Mouse (Mus musculus): ENCODE results near the gene Bin2. TPM values are rescaled to one million over a fixed set of nuclear protein-coding genes. Genes with fewer than 3 reads are reported as not detected.

Gene Bin2
- polyA plus RNA-seq, 1 experiment from 2014 or later: 62.1 TPM

GRCm38 (mm10) chr15:100703913-100704312 is 34.6 kb upstream of the Bin2 start:
- H3K9me3 ChIP-seq (ENCODE audit: control insufficient read depth, low read length): no peaks in the 10 kb centered on the region
- H3K9ac ChIP-seq (ENCODE audit: low read depth, low read length): no peak overlapping the region
- no peaks in the 10 kb centered on the region for H3K36me3 ChIP-seq (ENCODE audit: control insufficient read depth, insufficient read depth, low read length)
- WGBS: 21% methylated on average over 17 of the region's 17 CpGs
- ATAC-seq (replicated peaks; ENCODE audit: low FRiP score): no peak
- H3K4me2 ChIP-seq: peak overlapping the region; percentile 41
- peaks cover 22% of the 10 kb centered on the region for H3K4me1 ChIP-seq (replicated peaks; ENCODE audit: control insufficient read depth, insufficient read depth, low read length)
- H3K27ac ChIP-seq (ENCODE audit: low read depth, low read length): no peak overlapping the region
- peaks cover 13% of the 10 kb centered on the region for H3K27me3 ChIP-seq (replicated peaks; ENCODE audit: control insufficient read depth, insufficient read depth, low read length)
- H3K4me3 ChIP-seq (ENCODE audit: low read depth, low read length): no peak overlapping the region
- DNase-seq (ENCODE audit: low spot score): no peak

- H3K27me3 ChIP-seq (replicated peaks; ENCODE audit: control insufficient read depth, insufficient read depth, low read length): peaks cover 13% of the 10 kb centered on the region
- ATAC-seq (replicated peaks; ENCODE audit: low FRiP score): no peak
Observed at GRCm38 (mm10) chr15:100701856-100702255, 32.5 kb upstream of the Bin2 start.

GRCm38 (mm10) chr15:100701108-100701507 is 31.8 kb upstream of the Bin2 start:
- Histone ChIP-seq H3K4me1 (replicated peaks; ENCODE audit: control insufficient read depth, insufficient read depth, low read length) (peaks cover 13% of the 10 kb centered on the region), H3K27ac (ENCODE audit: low read depth, low read length) (0 out of 2 replicates have a peak overlapping the region, but pooled peaks have one; percentile 2), H3K9ac (ENCODE audit: low read depth, low read length) (no peak overlapping the region), H3K36me3 (ENCODE audit: control insufficient read depth, insufficient read depth, low read length) (no peaks in the 10 kb centered on the region), H3K4me3 (ENCODE audit: low read depth, low read length) (no peak overlapping the region), H3K9me3 (ENCODE audit: control insufficient read depth, low read length) (no peaks in the 10 kb centered on the region), H3K4me2 (peak overlapping the region; percentile 25; the same call in 1 of the 2 replicates), H3K27me3 (replicated peaks; ENCODE audit: control insufficient read depth, insufficient read depth, low read length) (peaks cover 11% of the 10 kb centered on the region)
- no peak for ATAC-seq (replicated peaks; ENCODE audit: low FRiP score)
- 41% methylated on average over 10 of the region's 10 CpGs for WGBS
- DNase-seq (ENCODE audit: low spot score): no peak

More at GRCm38 (mm10) chr15:100701856-100702255, 32.5 kb upstream of the Bin2 start:
- H3K4me2 ChIP-seq: peak overlapping the region; percentile 11; the same call in 1 of the 2 replicates
- no peak overlapping the region for H3K4me3 ChIP-seq (ENCODE audit: low read depth, low read length)
- DNase-seq (ENCODE audit: low spot score): no peak
- no peaks in the 10 kb centered on the region for H3K9me3 ChIP-seq (ENCODE audit: control insufficient read depth, low read length)
- WGBS: 60% methylated on average over 6 of the region's 6 CpGs
- H3K27ac ChIP-seq (ENCODE audit: low read depth, low read length): no peak overlapping the region
- H3K9ac ChIP-seq (ENCODE audit: low read depth, low read length): no peak overlapping the region
- peaks cover 18% of the 10 kb centered on the region for H3K4me1 ChIP-seq (replicated peaks; ENCODE audit: control insufficient read depth, insufficient read depth, low read length)
- H3K36me3 ChIP-seq (ENCODE audit: control insufficient read depth, insufficient read depth, low read length): no peaks in the 10 kb centered on the region

- Histone ChIP-seq H3K9me3 (ENCODE audit: control insufficient read depth, low read length) (no peaks in the 10 kb centered on the region), H3K4me1 (replicated peaks; ENCODE audit: control insufficient read depth, insufficient read depth, low read length) (peaks cover 13% of the 10 kb centered on the region), H3K9ac (ENCODE audit: low read depth, low read length) (no peak overlapping the region), H3K27me3 (replicated peaks; ENCODE audit: control insufficient read depth, insufficient read depth, low read length) (peaks cover 11% of the 10 kb centered on the region), H3K4me3 (ENCODE audit: low read depth, low read length) (no peak overlapping the region), H3K27ac (ENCODE audit: low read depth, low read length) (no peak overlapping the region), H3K36me3 (ENCODE audit: control insufficient read depth, insufficient read depth, low read length) (no peaks in the 10 kb centered on the region), H3K4me2 (no peak overlapping the region)
- ATAC-seq (replicated peaks; ENCODE audit: low FRiP score): no peak
- WGBS: 64% methylated on average over 5 of the region's 5 CpGs
- DNase-seq (ENCODE audit: low spot score): no peak
Observed at GRCm38 (mm10) chr15:100700424-100700823, 31.1 kb upstream of the Bin2 start.

- H3K9ac ChIP-seq (ENCODE audit: low read depth, low read length): no peak overlapping the region
- peaks cover 9% of the 10 kb centered on the region for H3K27me3 ChIP-seq (replicated peaks; ENCODE audit: control insufficient read depth, insufficient read depth, low read length)
- no peak overlapping the region for H3K4me2 ChIP-seq
- H3K4me3 ChIP-seq (ENCODE audit: low read depth, low read length): no peak overlapping the region
- no peak overlapping the region for H3K27ac ChIP-seq (ENCODE audit: low read depth, low read length)
- WGBS: 47% methylated on average over 6 of the region's 6 CpGs
- DNase-seq (ENCODE audit: low spot score) (no peak), ATAC-seq (replicated peaks; ENCODE audit: low FRiP score) (peak; percentile 51; the same call in 1 of the 2 replicates)
- H3K36me3 ChIP-seq (ENCODE audit: control insufficient read depth, insufficient read depth, low read length): no peaks in the 10 kb centered on the region
- H3K4me1 ChIP-seq (replicated peaks; ENCODE audit: control insufficient read depth, insufficient read depth, low read length): peaks cover 13% of the 10 kb centered on the region
- no peaks in the 10 kb centered on the region for H3K9me3 ChIP-seq (ENCODE audit: control insufficient read depth, low read length)
Observed at GRCm38 (mm10) chr15:100699386-100699785, 30.0 kb upstream of the Bin2 start.

GRCm38 (mm10) chr15:100698078-100698477 is 28.7 kb upstream of the Bin2 start:
- H3K27me3 ChIP-seq (replicated peaks; ENCODE audit: control insufficient read depth, insufficient read depth, low read length): no peaks in the 10 kb centered on the region
- H3K9me3 ChIP-seq (ENCODE audit: control insufficient read depth, low read length): no peaks in the 10 kb centered on the region
- DNase-seq (ENCODE audit: low spot score): no peak
- no peak overlapping the region for H3K4me2 ChIP-seq
- 64% methylated on average over 10 of the region's 10 CpGs for WGBS
- no peak for ATAC-seq (replicated peaks; ENCODE audit: low FRiP score)
- no peak overlapping the region for H3K9ac ChIP-seq (ENCODE audit: low read depth, low read length)
- H3K36me3 ChIP-seq (ENCODE audit: control insufficient read depth, insufficient read depth, low read length): no peaks in the 10 kb centered on the region
- no peak overlapping the region for H3K4me3 ChIP-seq (ENCODE audit: low read depth, low read length)
- peaks cover 10% of the 10 kb centered on the region for H3K4me1 ChIP-seq (replicated peaks; ENCODE audit: control insufficient read depth, insufficient read depth, low read length)
- H3K27ac ChIP-seq (ENCODE audit: low read depth, low read length): no peak overlapping the region

- Histone ChIP-seq H3K4me1 (replicated peaks; ENCODE audit: control insufficient read depth, insufficient read depth, low read length) (no peaks in the 10 kb centered on the region), H3K9ac (ENCODE audit: low read depth, low read length) (no peak overlapping the region), H3K36me3 (ENCODE audit: control insufficient read depth, insufficient read depth, low read length) (no peaks in the 10 kb centered on the region), H3K27ac (ENCODE audit: low read depth, low read length) (no peak overlapping the region), H3K4me3 (ENCODE audit: low read depth, low read length) (no peak overlapping the region), H3K9me3 (ENCODE audit: control insufficient read depth, low read length) (peaks cover 4% of the 10 kb centered on the region; the same call in 1 of the 2 replicates), H3K4me2 (no peak overlapping the region), H3K27me3 (replicated peaks; ENCODE audit: control insufficient read depth, insufficient read depth, low read length) (no peaks in the 10 kb centered on the region)
- 88% methylated on average over 9 of the region's 9 CpGs for WGBS
- ATAC-seq (replicated peaks; ENCODE audit: low FRiP score): no peak
- no peak for DNase-seq (ENCODE audit: low spot score)
Observed at GRCm38 (mm10) chr15:100694406-100694805, 25.1 kb upstream of the Bin2 start.

GRCm38 (mm10) chr15:100691990-100692389 is 22.6 kb upstream of the Bin2 start:
- Histone ChIP-seq H3K9ac (ENCODE audit: low read depth, low read length) (no peak overlapping the region), H3K36me3 (ENCODE audit: control insufficient read depth, insufficient read depth, low read length) (no peaks in the 10 kb centered on the region), H3K4me3 (ENCODE audit: low read depth, low read length) (no peak overlapping the region), H3K27ac (ENCODE audit: low read depth, low read length) (no peak overlapping the region), H3K4me1 (replicated peaks; ENCODE audit: control insufficient read depth, insufficient read depth, low read length) (peaks cover 10% of the 10 kb centered on the region), H3K4me2 (no peak overlapping the region), H3K27me3 (replicated peaks; ENCODE audit: control insufficient read depth, insufficient read depth, low read length) (no peaks in the 10 kb centered on the region), H3K9me3 (ENCODE audit: control insufficient read depth, low read length) (peaks cover 4% of the 10 kb centered on the region; the same call in 1 of the 2 replicates)
- DNase-seq (ENCODE audit: low spot score): no peak
- 44% methylated on average over 3 of the region's 3 CpGs for WGBS
- no peak for ATAC-seq (replicated peaks; ENCODE audit: low FRiP score)

- H3K4me1 ChIP-seq (replicated peaks; ENCODE audit: control insufficient read depth, insufficient read depth, low read length): peaks cover 26% of the 10 kb centered on the region
- ATAC-seq (replicated peaks; ENCODE audit: low FRiP score): no peak
- DNase-seq (ENCODE audit: low spot score): no peak
- H3K27ac ChIP-seq (ENCODE audit: low read depth, low read length): no peak within 1 kb of the TSS
- H3K4me2 ChIP-seq: peak within 1 kb of the TSS; percentile 43
- no peaks in the 10 kb centered on the region for H3K36me3 ChIP-seq (ENCODE audit: control insufficient read depth, insufficient read depth, low read length)
- peaks cover 4% of the 10 kb centered on the region; the same call in 1 of the 2 replicates for H3K9me3 ChIP-seq (ENCODE audit: control insufficient read depth, low read length)
- no peak within 1 kb of the TSS for H3K4me3 ChIP-seq (ENCODE audit: low read depth, low read length)
- no peak within 1 kb of the TSS for H3K9ac ChIP-seq (ENCODE audit: low read depth, low read length)
- H3K27me3 ChIP-seq (replicated peaks; ENCODE audit: control insufficient read depth, insufficient read depth, low read length): no peaks in the 10 kb centered on the region
- 66% methylated on average over 8 of the region's 8 CpGs for WGBS
Observed at GRCm38 (mm10) chr15:100687430-100687971, 18.1 kb upstream of the Bin2 start, which contains the start of gene Cela1. Gene Cela1, minus strand, starts transcription at chr15:100687921.
